Mouse (Mus musculus): Measurements from ENCODE around the gene Ndufs1. TPM values are rescaled to one million over a fixed set of nuclear protein-coding genes. Genes with fewer than 3 reads are reported as not detected.
A peak's percentile ranks its signal among the peaks of the same experiment; 100 is the strongest.

Ndufs1 gene
- total RNA-seq, 1 experiment from 2014 or later: 142 TPM

DNA sequence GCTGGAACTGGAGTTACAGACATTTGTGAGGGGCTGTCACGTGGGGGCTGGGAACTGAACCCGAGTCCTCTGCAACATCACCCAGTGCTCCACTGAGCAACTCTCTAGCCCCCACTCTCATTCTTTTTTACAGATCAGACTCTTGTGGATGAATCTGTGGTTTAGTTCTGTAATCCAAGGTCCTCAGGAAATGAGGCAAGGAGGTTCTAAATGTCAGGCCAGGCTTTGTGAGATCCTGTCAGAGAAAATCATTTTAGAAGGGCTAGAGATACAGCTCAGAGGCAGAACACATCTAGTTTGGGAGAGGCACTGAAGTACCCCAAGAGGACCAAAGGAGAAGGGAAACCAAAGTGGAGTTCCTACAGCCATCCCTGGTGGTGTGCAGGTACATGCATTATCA lies 45.8 kb downstream of the Ndufs1 start:
- ATAC-seq (replicated peaks in 1 of 2; ENCODE audit: insufficient read depth in 1 of 2, low FRiP score in 2 of 2, low TSS enrichment in 1 of 2, low read depth in 1 of 2, poor library complexity in 2 of 2, severe bottlenecking in 2 of 2): peak in 1 of 2 experiments; percentile 50; a peak in 2 of 4 replicates

DNA sequence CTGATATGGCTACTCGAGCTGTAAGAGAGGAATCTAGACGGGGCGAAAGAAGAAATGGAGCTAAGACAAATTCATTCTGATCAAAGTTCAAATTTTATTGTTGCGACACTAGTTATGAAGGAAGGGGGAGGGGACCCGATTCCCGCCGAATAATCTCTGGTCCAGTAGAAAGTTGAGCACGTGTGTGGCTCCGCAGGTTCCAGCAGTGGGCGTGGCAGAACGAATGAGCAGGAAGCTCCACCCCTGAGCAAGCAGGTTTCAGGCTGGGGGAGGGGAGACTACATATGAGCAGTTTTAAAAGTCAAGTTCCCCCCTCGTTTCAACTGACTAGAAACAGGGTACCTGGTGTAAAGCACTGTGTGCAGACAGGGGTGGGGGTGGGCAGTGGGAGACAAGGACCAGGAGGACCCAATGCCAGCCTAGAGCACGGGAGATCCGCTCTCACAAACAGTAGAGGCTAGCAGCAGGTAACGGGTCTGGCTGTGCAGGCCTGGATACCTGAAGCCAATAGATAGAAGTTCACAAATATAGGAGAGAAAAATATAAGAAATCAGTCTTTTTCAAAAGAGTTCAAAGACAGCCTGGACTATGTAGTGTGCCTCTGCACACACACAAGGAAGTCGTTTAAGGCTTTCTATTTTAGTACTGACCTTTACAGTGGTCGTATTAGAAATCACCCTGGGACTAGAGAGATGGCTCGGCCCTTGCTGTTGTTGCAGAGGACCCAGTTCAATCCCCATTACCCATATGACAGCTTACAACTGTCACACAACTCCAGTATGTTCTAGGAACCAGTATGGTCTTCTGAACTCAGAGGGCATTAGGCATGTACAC lies 46.6 kb downstream of the Ndufs1 start:
- ATAC-seq (replicated peaks in 1 of 2; ENCODE audit: insufficient read depth in 1 of 2, low FRiP score in 2 of 2, low TSS enrichment in 1 of 2, low read depth in 1 of 2, poor library complexity in 2 of 2, severe bottlenecking in 2 of 2): peak; percentile 34 to 55; a peak in 3 of 4 replicates

DNA sequence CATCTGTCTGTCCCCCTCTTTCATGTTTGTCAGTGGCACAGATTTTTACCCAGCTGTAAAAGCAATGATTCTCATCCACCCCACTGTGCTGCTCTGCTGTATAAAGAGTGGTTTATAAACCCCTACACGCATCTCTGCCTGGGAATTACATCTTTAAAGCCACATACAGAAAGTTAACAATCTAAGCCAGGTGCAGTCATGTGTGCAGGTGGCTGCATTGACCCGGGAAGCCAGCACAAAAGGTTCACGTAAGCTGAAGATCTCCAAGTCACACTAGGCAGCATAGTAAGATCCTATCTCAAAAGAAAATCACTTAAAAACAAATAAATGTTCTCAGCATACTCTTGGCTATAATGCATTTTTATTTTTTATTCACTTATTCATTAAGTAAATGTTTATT lies 47.4 kb downstream of the Ndufs1 start:
- no peak for ATAC-seq (replicated peaks in 1 of 2; ENCODE audit: insufficient read depth in 1 of 2, low FRiP score in 2 of 2, low TSS enrichment in 1 of 2, low read depth in 1 of 2, poor library complexity in 2 of 2, severe bottlenecking in 2 of 2)

DNA sequence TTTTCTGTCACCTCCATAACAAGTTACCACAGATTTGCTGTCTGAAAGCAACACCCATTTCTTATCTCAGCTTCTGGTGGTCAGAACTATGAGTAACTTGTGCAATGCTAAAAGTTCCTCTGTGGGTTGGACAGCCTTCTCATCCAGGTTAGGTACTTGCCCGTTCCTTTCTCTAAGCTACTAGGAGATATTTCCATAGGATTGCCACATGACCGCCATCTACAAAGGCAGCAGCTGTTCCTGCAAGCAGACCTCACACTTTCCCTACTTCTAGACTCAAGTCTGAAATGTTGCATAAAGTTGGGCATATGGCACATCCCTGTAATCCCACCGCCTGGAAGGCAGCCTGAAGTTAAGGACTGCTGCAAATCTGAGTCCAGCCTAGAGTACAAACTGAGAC lies 50.4 kb downstream of the Ndufs1 start:
- peak in 1 of 2 experiments; percentile 4; a peak in 1 of 4 replicates for ATAC-seq (replicated peaks in 1 of 2; ENCODE audit: insufficient read depth in 1 of 2, low FRiP score in 2 of 2, low TSS enrichment in 1 of 2, low read depth in 1 of 2, poor library complexity in 2 of 2, severe bottlenecking in 2 of 2)

DNA sequence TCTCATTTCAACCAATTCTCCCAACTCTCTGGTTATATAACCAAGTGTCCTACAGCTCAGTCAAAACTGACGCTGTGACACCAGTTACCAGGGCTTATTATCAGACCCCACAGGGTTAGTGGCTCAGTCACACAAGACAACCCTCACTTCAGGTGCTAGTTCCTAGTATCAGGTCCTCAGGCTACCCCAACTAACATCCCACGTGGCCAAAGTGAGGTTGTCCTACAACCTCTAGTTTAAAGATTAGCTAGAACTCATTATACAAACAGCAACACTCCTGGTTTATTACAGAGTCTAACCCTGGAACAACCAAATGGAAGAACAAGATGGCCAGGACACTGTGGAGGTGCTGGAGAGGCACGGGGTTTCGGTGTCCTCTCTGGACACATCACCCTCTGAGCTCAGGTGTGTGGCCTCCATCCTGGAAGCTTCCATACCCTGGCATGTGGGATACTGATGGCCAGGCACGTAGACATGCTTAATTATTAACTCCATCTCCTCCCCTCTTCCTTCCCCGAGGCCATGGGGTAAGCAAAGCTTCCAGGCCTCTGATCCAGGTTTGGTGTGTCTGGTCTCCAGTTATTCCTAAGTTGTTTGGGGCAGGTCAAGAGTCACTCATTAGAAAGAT lies 52.7 kb downstream of the Ndufs1 start:
- ATAC-seq (replicated peaks in 1 of 2; ENCODE audit: insufficient read depth in 1 of 2, low FRiP score in 2 of 2, low TSS enrichment in 1 of 2, low read depth in 1 of 2, poor library complexity in 2 of 2, severe bottlenecking in 2 of 2): no peak

DNA sequence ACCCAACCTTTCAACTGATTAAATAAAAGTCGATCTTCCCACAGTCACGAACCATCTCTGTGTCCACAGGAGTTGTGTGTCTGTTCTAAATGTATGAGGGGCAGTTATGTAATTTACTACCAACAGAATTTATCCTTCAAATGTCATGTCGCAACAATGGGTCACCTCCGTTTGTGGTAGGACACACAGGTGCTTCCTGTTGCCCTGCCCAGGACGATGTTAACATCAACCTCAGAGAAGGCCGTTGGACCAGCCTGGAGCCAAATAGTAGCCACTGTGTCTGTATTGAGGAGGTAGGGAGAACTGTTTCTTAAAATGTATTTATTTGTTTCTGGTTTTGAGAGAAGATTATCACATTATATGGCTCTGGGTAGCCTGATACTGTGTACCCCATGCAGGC lies 54.6 kb downstream of the Ndufs1 start:
- peak; percentile 72 to 87 for ATAC-seq (replicated peaks in 1 of 2; ENCODE audit: insufficient read depth in 1 of 2, low FRiP score in 2 of 2, low TSS enrichment in 1 of 2, low read depth in 1 of 2, poor library complexity in 2 of 2, severe bottlenecking in 2 of 2)

DNA sequence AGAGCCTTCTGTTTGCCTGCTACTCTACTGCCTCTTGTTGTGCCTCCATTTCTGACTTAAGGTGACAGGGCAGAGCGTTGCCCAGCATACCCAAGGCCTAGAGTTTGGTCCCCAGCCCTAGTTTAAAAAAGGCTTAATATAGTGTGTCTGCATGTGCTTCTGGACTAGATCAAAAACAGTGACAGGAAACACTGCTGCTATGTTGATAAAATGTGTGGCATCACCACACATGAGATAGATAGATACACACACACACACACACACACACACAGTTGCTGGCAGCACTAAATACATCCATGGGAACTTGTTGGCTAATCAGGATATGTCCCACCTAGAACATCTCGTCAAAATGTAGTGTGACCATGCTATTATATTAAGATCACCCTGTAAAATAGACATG lies 56.3 kb downstream of the Ndufs1 start:
- no peak for ATAC-seq (replicated peaks in 1 of 2; ENCODE audit: insufficient read depth in 1 of 2, low FRiP score in 2 of 2, low TSS enrichment in 1 of 2, low read depth in 1 of 2, poor library complexity in 2 of 2, severe bottlenecking in 2 of 2)

DNA sequence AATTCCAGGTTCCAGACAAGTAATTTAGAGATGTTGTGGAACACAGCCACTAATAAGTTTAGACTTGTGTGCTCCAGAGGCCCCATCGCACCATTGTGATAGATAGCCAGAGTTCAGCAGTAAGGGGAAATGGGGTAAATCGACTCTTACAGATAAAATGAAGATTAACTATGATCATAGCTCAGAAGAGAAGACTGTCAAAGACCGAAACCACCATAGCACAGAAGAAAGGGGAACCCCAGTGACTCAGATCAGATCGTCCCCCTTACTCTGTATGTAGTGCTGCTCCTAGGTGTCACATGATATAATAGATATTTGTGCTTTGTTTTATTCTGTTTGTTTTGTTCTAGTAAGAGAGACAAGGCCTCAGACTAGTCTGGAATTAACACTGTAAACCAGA lies 57.0 kb downstream of the Ndufs1 start:
- ATAC-seq (replicated peaks in 1 of 2; ENCODE audit: insufficient read depth in 1 of 2, low FRiP score in 2 of 2, low TSS enrichment in 1 of 2, low read depth in 1 of 2, poor library complexity in 2 of 2, severe bottlenecking in 2 of 2): no peak; a peak in 2 of 4 replicates

DNA sequence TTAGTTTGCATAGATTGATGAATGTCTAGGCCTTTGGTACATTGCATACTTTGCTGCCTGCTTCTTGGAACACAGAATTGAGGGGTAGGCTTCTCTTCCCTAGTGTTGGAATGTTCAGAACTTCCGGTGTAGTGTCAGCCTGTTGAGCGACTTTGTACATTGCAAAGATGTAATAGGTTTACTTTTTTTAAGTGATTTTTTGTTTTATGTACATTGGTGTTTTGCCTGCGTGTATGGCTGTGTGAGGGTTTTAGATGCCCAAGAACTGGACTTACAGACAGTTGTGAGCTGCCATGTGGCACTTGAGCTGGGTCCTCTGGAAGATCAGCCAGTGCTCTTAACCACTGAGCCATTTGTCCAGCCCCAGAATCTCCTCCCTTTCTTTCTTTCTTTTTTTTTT lies 61.1 kb downstream of the Ndufs1 start:
- no peak for ATAC-seq (replicated peaks in 1 of 2; ENCODE audit: insufficient read depth in 1 of 2, low FRiP score in 2 of 2, low TSS enrichment in 1 of 2, low read depth in 1 of 2, poor library complexity in 2 of 2, severe bottlenecking in 2 of 2)

DNA sequence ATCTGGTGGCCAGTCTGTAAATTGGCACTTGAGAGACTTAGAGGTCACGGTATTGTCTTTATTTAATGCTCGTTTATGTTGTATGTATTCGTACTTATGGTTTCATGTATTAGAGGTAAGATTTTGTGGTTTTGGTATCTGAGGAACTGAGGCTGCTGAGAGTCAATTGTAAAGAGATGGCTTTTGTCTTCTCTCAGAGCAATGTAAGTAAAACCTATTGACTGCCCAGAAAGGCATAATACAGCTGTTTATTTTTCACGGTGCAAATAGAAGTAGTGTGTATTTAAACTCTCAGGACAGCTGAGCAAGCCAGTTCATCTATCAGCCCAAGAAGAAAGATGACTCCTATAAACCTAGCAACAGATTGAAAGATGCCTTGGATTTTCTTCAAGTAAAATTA lies 61.5 kb downstream of the Ndufs1 start:
- ATAC-seq (replicated peaks in 1 of 2; ENCODE audit: insufficient read depth in 1 of 2, low FRiP score in 2 of 2, low TSS enrichment in 1 of 2, low read depth in 1 of 2, poor library complexity in 2 of 2, severe bottlenecking in 2 of 2): no peak

DNA sequence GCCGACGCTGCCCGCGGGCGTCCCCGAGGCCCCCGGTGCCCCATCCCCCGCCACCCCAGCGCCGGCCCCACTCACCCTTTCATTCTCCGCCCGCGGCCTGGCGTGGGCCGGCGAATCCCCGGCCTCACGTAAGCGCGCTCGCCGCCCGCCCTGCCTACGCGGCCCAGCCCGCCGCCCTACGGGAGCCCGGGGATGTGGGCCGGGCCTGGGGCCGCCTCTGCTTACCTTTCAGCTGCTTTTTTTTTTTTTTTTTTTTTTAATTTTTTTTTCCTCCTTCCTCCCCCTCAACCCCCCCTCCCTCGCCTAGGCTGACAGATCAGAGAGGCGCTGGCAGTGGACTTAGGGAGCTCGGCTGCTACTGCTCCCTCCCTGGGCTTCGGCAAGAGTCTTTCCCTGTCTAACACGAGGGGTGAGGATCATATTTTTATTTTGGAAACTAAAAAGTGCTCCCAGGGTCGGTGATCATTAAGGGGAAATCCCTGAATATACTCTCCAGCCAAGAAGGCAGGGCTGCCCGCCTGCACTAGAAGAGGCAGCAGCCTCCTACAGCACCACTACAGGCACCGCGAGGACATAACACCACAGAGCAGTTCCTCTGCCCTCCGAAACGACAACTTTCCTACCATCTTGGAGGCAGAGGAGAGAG lies 62.4 kb downstream of the Ndufs1 start, which contains the start of gene Ino80d:
Gene Ino80d, minus strand, starts transcription at position 532 of the 646 bp plus-strand sequence.
- ATAC-seq (replicated peaks in 1 of 2; ENCODE audit: insufficient read depth in 1 of 2, low FRiP score in 2 of 2, low TSS enrichment in 1 of 2, low read depth in 1 of 2, poor library complexity in 2 of 2, severe bottlenecking in 2 of 2): peak; percentile 94 to 96

DNA sequence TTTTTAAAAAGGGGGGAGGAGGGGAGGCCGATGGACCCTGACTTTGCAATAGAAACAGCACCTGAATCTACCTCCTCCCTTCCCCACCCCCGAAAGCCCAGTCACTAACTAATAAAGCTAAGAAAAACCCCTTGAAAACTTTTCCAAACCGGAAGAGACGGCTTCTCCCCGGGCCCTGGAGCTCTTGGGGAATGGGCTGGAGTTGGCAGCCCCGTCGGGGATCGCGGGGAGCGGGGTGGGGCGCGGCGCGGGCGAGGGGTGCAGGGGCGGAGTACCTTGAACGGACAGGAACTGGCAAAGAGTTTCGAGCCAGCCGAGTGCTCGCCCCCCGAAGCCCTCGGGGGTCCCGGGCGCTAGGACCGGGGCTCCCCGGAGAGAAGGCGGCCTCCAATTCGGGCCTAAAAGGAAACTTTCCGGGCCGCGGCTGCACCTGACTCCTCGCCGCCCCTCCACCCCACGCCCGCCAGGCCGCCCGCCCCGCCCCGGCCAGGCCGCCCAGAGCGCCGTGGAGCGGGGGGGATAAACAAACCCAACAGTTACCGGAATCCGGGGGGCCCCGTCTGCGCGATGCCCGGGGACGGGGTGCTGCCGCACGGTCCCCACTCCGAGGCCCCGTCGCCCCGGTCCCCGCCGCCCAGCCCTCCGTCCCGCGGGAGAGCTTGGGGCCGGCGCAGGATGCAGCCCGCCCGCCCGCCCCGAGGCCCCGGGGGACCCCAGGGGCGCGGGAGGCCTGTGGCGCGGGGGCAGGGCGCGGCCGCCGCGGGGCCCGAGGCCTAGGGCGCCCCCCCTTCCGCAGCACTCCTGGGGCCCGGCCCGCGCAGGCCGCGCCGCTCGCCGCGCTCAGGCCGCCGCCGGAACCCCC lies 63.1 kb downstream of the Ndufs1 start:
- ATAC-seq (replicated peaks in 1 of 2; ENCODE audit: insufficient read depth in 1 of 2, low FRiP score in 2 of 2, low TSS enrichment in 1 of 2, low read depth in 1 of 2, poor library complexity in 2 of 2, severe bottlenecking in 2 of 2): 0 out of 4 replicates have a peak, but pooled peaks of 1 of the 2 experiments have one; percentile 3

DNA sequence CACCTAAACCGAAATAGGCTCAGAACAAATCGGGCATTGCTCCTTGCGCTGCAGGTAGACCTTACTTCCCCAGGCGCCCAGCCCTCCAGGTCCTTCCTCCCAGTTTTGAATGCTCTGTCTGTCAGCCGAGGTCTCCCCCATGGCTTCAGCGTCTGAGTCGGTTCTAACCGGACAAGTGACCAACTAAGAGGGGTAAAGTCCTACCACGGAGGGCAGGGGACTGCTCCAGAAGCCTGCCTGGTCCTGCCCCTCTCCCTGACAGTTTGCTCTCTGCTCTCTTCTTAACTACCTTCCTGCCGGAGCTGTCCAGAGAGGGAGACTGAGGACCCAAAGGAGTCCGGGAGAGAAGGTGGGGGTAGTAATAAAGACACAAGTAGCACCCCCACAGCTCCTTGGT lies 63.8 kb downstream of the Ndufs1 start:
- no peak for ATAC-seq (replicated peaks in 1 of 2; ENCODE audit: insufficient read depth in 1 of 2, low FRiP score in 2 of 2, low TSS enrichment in 1 of 2, low read depth in 1 of 2, poor library complexity in 2 of 2, severe bottlenecking in 2 of 2)

DNA sequence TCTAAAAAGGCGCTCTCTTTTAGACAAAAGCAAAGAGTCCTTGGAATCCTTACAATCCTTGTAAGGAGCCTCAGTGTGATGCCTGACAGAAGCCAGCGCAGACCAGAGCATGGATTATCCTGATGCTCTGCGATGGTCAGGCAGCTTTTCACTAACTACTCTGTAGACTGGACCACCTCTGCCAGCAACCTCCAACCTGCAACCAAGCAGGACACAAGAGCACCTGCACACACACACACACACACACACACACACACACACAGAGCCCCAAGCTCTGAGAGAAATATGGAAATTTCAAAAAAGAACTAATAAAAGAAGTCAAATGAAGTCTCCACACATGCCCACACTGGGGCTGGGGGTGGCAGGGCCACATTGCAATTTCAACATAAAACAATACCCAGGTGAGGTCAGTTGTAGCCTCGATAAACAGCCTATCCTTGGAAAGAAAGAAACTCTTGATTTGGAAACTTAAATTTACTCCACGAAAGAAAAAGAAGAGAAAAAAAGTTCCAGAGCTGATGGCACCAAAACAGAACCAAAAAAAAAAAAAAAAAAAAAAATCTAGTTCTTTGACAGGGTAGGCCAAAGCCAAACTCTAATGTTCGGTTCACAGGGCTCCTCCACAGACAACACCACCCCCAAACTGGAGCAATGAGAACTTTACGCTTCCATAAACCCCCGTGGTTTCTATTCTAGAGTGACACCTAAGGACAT lies 64.3 kb downstream of the Ndufs1 start:
- ATAC-seq (replicated peaks in 1 of 2; ENCODE audit: insufficient read depth in 1 of 2, low FRiP score in 2 of 2, low TSS enrichment in 1 of 2, low read depth in 1 of 2, poor library complexity in 2 of 2, severe bottlenecking in 2 of 2): no peak

DNA sequence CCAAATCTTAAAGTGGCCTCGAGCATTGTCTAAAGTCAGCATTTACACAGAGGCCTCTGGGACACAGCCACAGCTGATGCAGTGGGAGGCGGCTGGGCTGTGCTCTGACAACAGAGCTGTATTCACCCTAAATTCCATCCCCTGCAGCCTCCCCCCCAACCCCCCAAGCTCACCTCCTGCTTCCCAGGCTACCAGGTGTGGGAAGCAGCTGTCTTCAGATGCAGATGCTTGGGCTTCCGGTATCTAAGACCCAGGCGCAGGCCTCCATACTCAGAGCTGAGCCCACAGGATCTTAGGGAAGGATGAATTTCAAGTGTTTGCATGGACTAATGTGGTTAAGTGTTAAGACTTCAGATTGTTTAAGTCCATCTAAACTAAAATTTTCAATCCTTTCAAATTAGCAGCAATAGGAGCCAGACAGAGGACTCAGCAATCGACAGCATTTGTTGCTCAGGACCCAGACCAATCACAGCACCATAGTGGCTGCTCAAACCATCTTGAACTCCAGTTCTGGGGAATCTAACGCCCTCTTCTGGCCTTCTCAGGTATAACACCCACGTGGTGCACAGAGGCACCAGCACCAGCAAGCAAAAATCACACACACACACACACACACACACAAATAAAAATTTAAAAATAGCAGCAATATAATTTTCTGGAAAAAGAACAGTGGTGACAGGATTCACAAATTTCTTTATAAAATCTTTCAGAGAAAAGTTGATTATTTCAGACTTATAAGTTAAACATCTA lies 65.9 kb downstream of the Ndufs1 start:
- no peak for ATAC-seq (replicated peaks in 1 of 2; ENCODE audit: insufficient read depth in 1 of 2, low FRiP score in 2 of 2, low TSS enrichment in 1 of 2, low read depth in 1 of 2, poor library complexity in 2 of 2, severe bottlenecking in 2 of 2)

All from hematopoietic stem cell, adult 5-6 weeks (primary cell).